In genomic region chr11:6987105-6987504, GRCm38 (mm10) we compare ENCODE assay signal across 22 mouse cellular contexts.
DNase-seq lines count a peak whose midpoint lies in the region; ATAC-seq and TF ChIP-seq lines count a peak whose summit lies in the region.
"Had no signal": no experiment of that assay in that cellular context is flagged by ENCODE, and none has a peak within 500 bp of the region (broad histone marks: within the 10 kb centered on the region; RNA-seq: fewer than 3 reads in every experiment).

No protein-coding gene starts in this region.

- 0 out of 2 replicates have a peak, but pooled peaks have one; percentile 8 for ATAC-seq in liver, embryonic 14.5 days (ENCODE audit: insufficient read depth)
- ATAC-seq in liver, embryonic 12.5 days: no peak
- ATAC-seq in liver, embryonic 16.5 days (ENCODE audit: low read depth): peak; percentile 80
- ATAC-seq in liver, postnatal 0 days: peak; percentile 78
- no peak for ATAC-seq in monocyte, adult 5-6 weeks (replicated peaks; ENCODE audit: insufficient number of reproducible peaks, low FRiP score, low TSS enrichment, poor library complexity, severe bottlenecking)
- ATAC-seq: forebrain, embryonic 14.5 days; forebrain, embryonic 16.5 days had no signal

- no peaks in the 10 kb centered on the region for H3K27me3 ChIP-seq in liver, embryonic 14.5 days (ENCODE audit: control insufficient read depth, insufficient read depth, low read length)
- H3K27me3 ChIP-seq in liver, embryonic 12.5 days (replicated peaks): no peaks in the 10 kb centered on the region
- H3K27me3 ChIP-seq in liver, embryonic 16.5 days (ENCODE audit: control insufficient read depth, insufficient read depth, low read depth, low read length): no peaks in the 10 kb centered on the region
- H3K27me3 ChIP-seq in liver, postnatal 0 days (ENCODE audit: insufficient read depth, low read length): no peaks in the 10 kb centered on the region
- H3K27me3 ChIP-seq: embryonic facial prominence, embryonic 13.5 days; embryonic facial prominence, embryonic 15.5 days; forebrain, embryonic 12.5 days had no signal

- H3K4me1 ChIP-seq in liver, embryonic 14.5 days (replicated peaks; ENCODE audit: control insufficient read depth in 2 of 2, insufficient read depth in 2 of 2, low read length in 1 of 2): no peaks in the 10 kb centered on the region
- no peaks in the 10 kb centered on the region for H3K4me1 ChIP-seq in liver, embryonic 12.5 days
- H3K4me1 ChIP-seq in liver, embryonic 16.5 days (ENCODE audit: control insufficient read depth, low read depth, low read length): no peaks in the 10 kb centered on the region
- 0 out of 2 replicates have a peak, but pooled peaks cover 4% of the 10 kb centered on the region for H3K4me1 ChIP-seq in liver, postnatal 0 days (ENCODE audit: insufficient read depth)
- H3K4me1 ChIP-seq: embryonic facial prominence, embryonic 15.5 days had no signal

- no peaks in the 10 kb centered on the region for H3K36me3 ChIP-seq in liver, embryonic 14.5 days (replicated peaks; ENCODE audit: control insufficient read depth, insufficient read depth, low read depth)
- no peaks in the 10 kb centered on the region for H3K36me3 ChIP-seq in liver, embryonic 12.5 days
- no peaks in the 10 kb centered on the region for H3K36me3 ChIP-seq in liver, embryonic 16.5 days (ENCODE audit: control insufficient read depth, insufficient read depth)
- H3K36me3 ChIP-seq in liver, postnatal 0 days (replicated peaks; ENCODE audit: insufficient read depth, low read length): no peaks in the 10 kb centered on the region
- H3K36me3 ChIP-seq: embryonic facial prominence, embryonic 13.5 days; embryonic facial prominence, embryonic 15.5 days; forebrain, embryonic 10.5 days; forebrain, embryonic 12.5 days had no signal

- WGBS in liver, embryonic 14.5 days (ENCODE audit: insufficient replicate concordance): 30% methylated on average over 1 of the region's 1 CpGs
- 41% methylated on average over 1 of the region's 1 CpGs for WGBS in liver, embryonic 12.5 days (ENCODE audit: insufficient replicate concordance)
- 31% methylated on average over 1 of the region's 1 CpGs for WGBS in liver, embryonic 16.5 days (ENCODE audit: insufficient replicate concordance)
- WGBS in liver, postnatal 0 days (ENCODE audit: insufficient replicate concordance): 59% methylated on average over 1 of the region's 1 CpGs

- DNase-seq in liver, embryonic 14.5 days (ENCODE audit: low read depth in 3 of 3, low spot score in 3 of 3): no peak
- DNase-seq in liver, postnatal 0 days: no peak
- DNase-seq: adrenal gland, adult 2 months; adrenal gland, postnatal 10 days; adrenal gland, postnatal 25 days; cerebellum, adult 11 months; cerebellum, adult 18-20 months; cerebellum, adult 8-10 months; cerebellum, adult 9-11 months; cerebellum, postnatal 14 days; cerebellum, postnatal 36 days; embryo, embryonic 11 days had no signal

- no peak overlapping the region for H3K4me3 ChIP-seq in liver, embryonic 14.5 days (ENCODE audit: insufficient read depth in 1 of 2, low read depth in 2 of 2, low read length in 2 of 2)
- H3K4me3 ChIP-seq in liver, embryonic 12.5 days: no peak overlapping the region
- H3K4me3 ChIP-seq in liver, embryonic 16.5 days (ENCODE audit: low read depth, low read length): no peak overlapping the region
- H3K4me3 ChIP-seq in liver, postnatal 0 days (ENCODE audit: low read depth, low read length): no peak overlapping the region
- H3K4me3 ChIP-seq: embryonic facial prominence, embryonic 13.5 days; embryonic facial prominence, embryonic 15.5 days; erythroblast, embryonic 14.5 days; forebrain, embryonic 10.5 days; forebrain, embryonic 12.5 days had no signal

- H3K9me3 ChIP-seq in liver, embryonic 14.5 days (ENCODE audit: control insufficient read depth, low read length): no peaks in the 10 kb centered on the region
- H3K9me3 ChIP-seq in liver, embryonic 12.5 days (replicated peaks): no peaks in the 10 kb centered on the region
- no peaks in the 10 kb centered on the region for H3K9me3 ChIP-seq in liver, embryonic 16.5 days (replicated peaks; ENCODE audit: control insufficient read depth, low read length)
- H3K9me3 ChIP-seq in liver, postnatal 0 days (ENCODE audit: low read length): no peaks in the 10 kb centered on the region
- H3K9me3 ChIP-seq: embryonic facial prominence, embryonic 13.5 days; embryonic facial prominence, embryonic 15.5 days; forebrain, embryonic 10.5 days; forebrain, embryonic 12.5 days had no signal

- no peak overlapping the region for H3K27ac ChIP-seq in liver, embryonic 14.5 days
- no peak overlapping the region for H3K27ac ChIP-seq in liver, embryonic 12.5 days
- H3K27ac ChIP-seq in liver, embryonic 16.5 days (ENCODE audit: low read length): no peak overlapping the region
- H3K27ac ChIP-seq in liver, postnatal 0 days (ENCODE audit: low read depth): no peak overlapping the region
- H3K27ac ChIP-seq: embryonic facial prominence, embryonic 13.5 days; embryonic facial prominence, embryonic 15.5 days; forebrain, embryonic 10.5 days; forebrain, embryonic 12.5 days had no signal

- no peak overlapping the region for H3K4me2 ChIP-seq in liver, embryonic 14.5 days (ENCODE audit: low read depth)
- H3K4me2 ChIP-seq in liver, embryonic 12.5 days: no peak overlapping the region
- H3K4me2 ChIP-seq in liver, embryonic 16.5 days (ENCODE audit: low read depth, low read length): no peak overlapping the region
- no peak overlapping the region for H3K4me2 ChIP-seq in liver, postnatal 0 days (ENCODE audit: low read depth, low read length)
- H3K4me2 ChIP-seq: embryonic facial prominence, embryonic 13.5 days; embryonic facial prominence, embryonic 15.5 days; forebrain, embryonic 12.5 days had no signal

- H3K9ac ChIP-seq in liver, embryonic 14.5 days (replicated peaks): no peak overlapping the region
- no peak overlapping the region for H3K9ac ChIP-seq in liver, embryonic 12.5 days
- H3K9ac ChIP-seq in liver, embryonic 16.5 days (ENCODE audit: low read depth, low read length): no peak overlapping the region
- no peak overlapping the region for H3K9ac ChIP-seq in liver, postnatal 0 days (replicated peaks)
- H3K9ac ChIP-seq: embryonic facial prominence, embryonic 13.5 days; embryonic facial prominence, embryonic 15.5 days; forebrain, embryonic 12.5 days had no signal

- TF ChIP-seq CTCF in liver, embryonic 14.5 days (IDR thresholded peaks at IDR 0.05; ENCODE audit: low read depth): no peak
- no peak for TF ChIP-seq CTCF in liver, postnatal 0 days (IDR thresholded peaks at IDR 0.05; ENCODE audit: low read depth)

- no peak for TF ChIP-seq EP300 in liver, embryonic 14.5 days (IDR thresholded peaks at IDR 0.05; ENCODE audit: low read depth)
- TF ChIP-seq EP300 in liver, postnatal 0 days (IDR thresholded peaks at IDR 0.05; ENCODE audit: low read depth): no peak

Comparison
In these comparisons a context has a peak if more than half of its experiments do, and no peak if none do; other contexts are left out.
1. ATAC-seq: peak in liver, embryonic 14.5 days (single experiment), liver, embryonic 16.5 days (single experiment) and liver, postnatal 0 days (single experiment); none in liver, embryonic 12.5 days (single experiment) and monocyte, adult 5-6 weeks (single experiment).